Mouse (Mus musculus): ENCODE measurements around the gene Gm9999. TPM values are rescaled to one million over a fixed set of nuclear protein-coding genes. Genes with fewer than 3 reads are reported as not detected.

Gm9999 gene
- polyA plus RNA-seq, 2 experiments: not detected

DNA sequence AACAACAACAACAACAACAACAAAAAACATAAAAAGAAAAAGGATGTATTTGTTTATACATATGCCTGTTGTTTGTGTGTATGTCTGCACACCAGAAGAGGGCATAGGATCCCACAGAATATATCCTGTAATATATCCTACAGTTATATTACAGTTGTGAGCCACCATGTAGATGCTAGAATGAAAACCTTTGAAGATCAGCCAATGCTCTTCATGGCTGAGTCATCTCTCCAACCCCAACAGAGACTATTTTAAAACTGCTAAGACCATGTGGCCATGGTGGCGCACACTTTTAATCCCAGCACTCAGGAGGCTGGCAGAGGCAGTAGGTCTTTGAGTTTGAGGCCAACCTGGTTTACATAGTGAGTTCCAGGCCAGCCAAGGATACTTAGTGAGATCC lies 44.1 kb downstream of the Gm9999 start:
- H3K9me3 ChIP-seq (ENCODE audit: control insufficient read depth, low read length): no peaks in the 10 kb centered on the region
- no peaks in the 10 kb centered on the region for H3K4me1 ChIP-seq (replicated peaks; ENCODE audit: control insufficient read depth in 2 of 2, insufficient read depth in 2 of 2, low read length in 1 of 2)
- no peaks in the 10 kb centered on the region; the same call in 1 of the 2 replicates for H3K27me3 ChIP-seq (ENCODE audit: control insufficient read depth, insufficient read depth, low read length)
- ATAC-seq (ENCODE audit: insufficient read depth): no peak
- no peak overlapping the region for H3K4me2 ChIP-seq (ENCODE audit: low read depth)
- no peaks in the 10 kb centered on the region for H3K36me3 ChIP-seq (replicated peaks; ENCODE audit: control insufficient read depth, insufficient read depth, low read depth)
- H3K27ac ChIP-seq: no peak overlapping the region
- no peak; the same call in 1 of the 2 replicates for TF ChIP-seq CTCF (IDR thresholded peaks at IDR 0.05; ENCODE audit: low read depth)
- no peak for TF ChIP-seq EP300 (IDR thresholded peaks at IDR 0.05; ENCODE audit: low read depth)
- WGBS (ENCODE audit: insufficient replicate concordance): 87% methylated on average over 1 of the region's 1 CpGs
- no peak for DNase-seq (ENCODE audit: low read depth in 3 of 3, low spot score in 3 of 3)
- no peak overlapping the region for H3K4me3 ChIP-seq (ENCODE audit: insufficient read depth in 1 of 2, low read depth in 2 of 2, low read length in 2 of 2)
- H3K9ac ChIP-seq (replicated peaks): no peak overlapping the region

DNA sequence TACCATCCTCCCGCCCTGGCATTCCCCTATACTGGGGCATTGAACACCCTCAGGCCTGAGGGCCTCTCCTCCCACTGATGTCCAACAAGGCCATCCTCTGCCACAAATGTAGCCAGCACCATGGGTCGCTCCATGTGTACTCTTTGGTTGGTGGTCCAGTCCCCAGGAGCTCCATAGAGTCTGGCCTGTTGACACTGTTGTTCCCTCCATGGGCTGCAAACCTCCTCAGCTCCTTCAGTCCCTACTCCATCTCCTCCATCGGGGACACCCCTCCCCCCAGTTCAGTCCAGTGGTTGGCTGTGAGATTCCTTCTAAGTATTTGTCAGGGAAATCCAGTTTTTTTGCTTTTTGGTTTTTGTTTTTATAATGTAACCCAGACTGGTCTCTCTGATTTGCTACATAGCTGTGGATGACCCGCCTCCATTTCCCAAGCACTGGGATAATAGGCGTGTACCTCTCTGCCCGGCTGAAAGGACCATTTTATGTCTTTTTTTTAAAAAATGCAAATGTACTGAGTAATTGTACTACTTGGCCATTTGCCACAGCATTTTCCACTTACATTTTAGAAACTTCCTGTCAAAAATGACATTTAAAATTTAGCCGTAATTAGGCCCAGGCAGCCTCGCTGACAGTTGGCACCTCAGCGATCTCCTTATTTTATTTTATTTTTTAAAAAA lies 47.3 kb downstream of the Gm9999 start:
- WGBS (ENCODE audit: insufficient replicate concordance): 75% methylated on average over 9 of the region's 9 CpGs
- ATAC-seq (ENCODE audit: insufficient read depth) (no peak), DNase-seq (ENCODE audit: low read depth in 3 of 3, low spot score in 3 of 3) (no peak)
- Histone ChIP-seq H3K4me3 (ENCODE audit: insufficient read depth in 1 of 2, low read depth in 2 of 2, low read length in 2 of 2) (no peak overlapping the region), H3K4me2 (ENCODE audit: low read depth) (no peak overlapping the region), H3K9ac (replicated peaks) (no peak overlapping the region), H3K27ac (no peak overlapping the region), H3K9me3 (ENCODE audit: control insufficient read depth, low read length) (no peaks in the 10 kb centered on the region), H3K36me3 (replicated peaks; ENCODE audit: control insufficient read depth, insufficient read depth, low read depth) (no peaks in the 10 kb centered on the region), H3K27me3 (ENCODE audit: control insufficient read depth, insufficient read depth, low read length) (no peaks in the 10 kb centered on the region), H3K4me1 (replicated peaks; ENCODE audit: control insufficient read depth in 2 of 2, insufficient read depth in 2 of 2, low read length in 1 of 2) (no peaks in the 10 kb centered on the region)
- no peak for TF ChIP-seq CTCF (IDR thresholded peaks at IDR 0.05; ENCODE audit: low read depth)
- TF ChIP-seq EP300 (IDR thresholded peaks at IDR 0.05; ENCODE audit: low read depth): no peak

DNA sequence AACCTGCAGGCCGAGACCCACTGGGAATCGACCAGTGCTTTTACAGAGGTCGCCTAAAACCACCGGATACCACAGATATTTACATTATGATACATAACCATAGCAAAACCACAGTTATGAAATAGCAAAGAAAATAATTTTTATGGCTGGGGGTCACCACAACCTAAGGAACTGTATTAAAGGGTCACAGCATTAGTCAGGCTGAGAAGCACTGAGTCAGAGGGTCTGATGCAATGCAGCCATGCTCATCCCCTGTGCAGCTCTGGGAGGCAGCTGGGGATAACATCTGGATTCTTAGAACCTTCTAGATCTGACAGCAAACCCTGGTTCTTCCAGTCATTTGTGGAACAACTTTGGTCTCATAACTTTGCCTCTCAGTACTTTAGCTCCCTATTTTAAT lies 48.0 kb downstream of the Gm9999 start:
- Histone ChIP-seq H3K4me3 (ENCODE audit: insufficient read depth in 1 of 2, low read depth in 2 of 2, low read length in 2 of 2) (no peak overlapping the region), H3K4me1 (replicated peaks; ENCODE audit: control insufficient read depth in 2 of 2, insufficient read depth in 2 of 2, low read length in 1 of 2) (no peaks in the 10 kb centered on the region), H3K36me3 (replicated peaks; ENCODE audit: control insufficient read depth, insufficient read depth, low read depth) (no peaks in the 10 kb centered on the region), H3K9me3 (ENCODE audit: control insufficient read depth, low read length) (no peaks in the 10 kb centered on the region), H3K9ac (replicated peaks) (no peak overlapping the region), H3K27me3 (ENCODE audit: control insufficient read depth, insufficient read depth, low read length) (no peaks in the 10 kb centered on the region), H3K27ac (no peak overlapping the region), H3K4me2 (ENCODE audit: low read depth) (no peak overlapping the region)
- WGBS (ENCODE audit: insufficient replicate concordance): 60% methylated on average over 4 of the region's 4 CpGs
- ATAC-seq (ENCODE audit: insufficient read depth) (no peak), DNase-seq (ENCODE audit: low read depth in 3 of 3, low spot score in 3 of 3) (no peak)
- no peak for TF ChIP-seq EP300 (IDR thresholded peaks at IDR 0.05; ENCODE audit: low read depth)
- no peak for TF ChIP-seq CTCF (IDR thresholded peaks at IDR 0.05; ENCODE audit: low read depth)

DNA sequence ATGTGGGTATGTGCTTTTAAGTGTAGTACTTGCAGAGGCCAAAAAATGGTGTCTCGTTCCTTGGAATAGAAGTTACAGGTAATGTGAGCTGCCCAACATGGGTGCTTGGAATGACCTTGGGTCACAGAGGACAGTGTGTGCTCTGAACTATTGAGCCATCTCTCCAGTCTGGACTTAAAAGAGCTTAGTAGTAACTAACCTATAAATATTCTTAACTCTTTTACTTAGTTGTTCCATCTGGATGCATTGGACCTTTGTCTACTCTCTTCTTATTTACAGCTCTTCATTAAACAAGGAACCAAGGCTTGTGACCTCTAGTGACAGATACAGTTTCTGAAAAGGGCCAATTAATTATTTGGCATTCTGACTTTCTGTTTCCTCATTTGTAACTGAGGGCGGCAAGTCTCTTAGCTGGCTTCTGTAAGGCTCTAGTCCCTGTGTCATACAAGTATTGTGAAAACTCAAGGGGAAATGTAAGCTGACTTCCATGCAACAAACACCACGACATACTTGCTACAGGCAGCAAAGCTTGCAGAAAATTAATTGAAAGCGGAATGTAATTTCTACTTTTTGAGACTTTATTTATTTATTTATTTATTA lies 51.5 kb downstream of the Gm9999 start:
- Histone ChIP-seq H3K4me2 (ENCODE audit: low read depth) (no peak overlapping the region), H3K9me3 (ENCODE audit: control insufficient read depth, low read length) (no peaks in the 10 kb centered on the region), H3K4me3 (ENCODE audit: insufficient read depth in 1 of 2, low read depth in 2 of 2, low read length in 2 of 2) (no peak overlapping the region), H3K27me3 (ENCODE audit: control insufficient read depth, insufficient read depth, low read length) (no peaks in the 10 kb centered on the region), H3K9ac (replicated peaks) (no peak overlapping the region), H3K4me1 (replicated peaks; ENCODE audit: control insufficient read depth in 2 of 2, insufficient read depth in 2 of 2, low read length in 1 of 2) (no peaks in the 10 kb centered on the region), H3K27ac (no peak overlapping the region), H3K36me3 (replicated peaks; ENCODE audit: control insufficient read depth, insufficient read depth, low read depth) (no peaks in the 10 kb centered on the region)
- ATAC-seq (ENCODE audit: insufficient read depth) (no peak), DNase-seq (ENCODE audit: low read depth in 3 of 3, low spot score in 3 of 3) (no peak)
- TF ChIP-seq CTCF (IDR thresholded peaks at IDR 0.05; ENCODE audit: low read depth) (no peak), EP300 (IDR thresholded peaks at IDR 0.05; ENCODE audit: low read depth) (no peak)
- WGBS (ENCODE audit: insufficient replicate concordance): 63% methylated on average over 4 of the region's 4 CpGs

DNA sequence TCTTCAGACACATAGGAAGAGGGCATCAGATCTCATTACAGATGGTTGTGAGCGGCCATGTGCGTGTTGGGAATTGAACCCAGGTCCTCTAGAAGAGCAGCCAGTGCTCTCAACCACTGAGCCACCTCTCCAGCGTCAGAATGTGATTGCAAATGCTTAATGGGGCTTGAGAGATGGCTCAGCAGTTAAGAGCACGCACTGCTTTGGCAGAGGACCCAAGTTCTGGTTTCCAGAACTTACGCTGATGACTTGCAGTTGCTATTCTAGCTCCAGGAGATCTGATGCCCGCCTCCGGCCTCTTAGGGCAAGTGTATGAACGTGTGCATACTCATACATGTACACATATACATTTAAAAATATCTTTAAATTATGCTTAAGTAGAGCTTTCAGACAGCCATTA lies 52.0 kb downstream of the Gm9999 start:
- DNase-seq (ENCODE audit: low read depth in 3 of 3, low spot score in 3 of 3): no peak
- H3K27ac ChIP-seq: no peak overlapping the region
- no peaks in the 10 kb centered on the region for H3K9me3 ChIP-seq (ENCODE audit: control insufficient read depth, low read length)
- no peak overlapping the region for H3K4me2 ChIP-seq (ENCODE audit: low read depth)
- TF ChIP-seq EP300 (IDR thresholded peaks at IDR 0.05; ENCODE audit: low read depth) (no peak), CTCF (IDR thresholded peaks at IDR 0.05; ENCODE audit: low read depth) (no peak)
- H3K4me3 ChIP-seq (ENCODE audit: insufficient read depth in 1 of 2, low read depth in 2 of 2, low read length in 2 of 2): no peak overlapping the region
- no peak for ATAC-seq (ENCODE audit: insufficient read depth)
- no peaks in the 10 kb centered on the region for H3K4me1 ChIP-seq (replicated peaks; ENCODE audit: control insufficient read depth in 2 of 2, insufficient read depth in 2 of 2, low read length in 1 of 2)
- H3K27me3 ChIP-seq (ENCODE audit: control insufficient read depth, insufficient read depth, low read length): no peaks in the 10 kb centered on the region
- no peaks in the 10 kb centered on the region for H3K36me3 ChIP-seq (replicated peaks; ENCODE audit: control insufficient read depth, insufficient read depth, low read depth)
- no peak overlapping the region for H3K9ac ChIP-seq (replicated peaks)
- WGBS (ENCODE audit: insufficient replicate concordance): 58% methylated on average over 8 of the region's 8 CpGs

Other genes with a start within 250 kb of the Gm9999 start
- not detected in 2 replicates for gene Saa1, start 240.6 kb upstream of the Gm9999 start, polyA plus RNA-seq (2012; rRNA removed)
- gene Saa1, start 240.6 kb upstream of the Gm9999 start, polyA plus RNA-seq (2014; fragmentation: Nextera tagmentation; extraction: Ambion mirVana): not detected in 2 replicates
- gene Saa2, start 231.8 kb upstream of the Gm9999 start, polyA plus RNA-seq (2012; rRNA removed): not detected in 2 replicates
- gene Saa2, start 231.8 kb upstream of the Gm9999 start, polyA plus RNA-seq (2014; fragmentation: Nextera tagmentation; extraction: Ambion mirVana): not detected in 2 replicates
- gene Hps5, start 187.5 kb upstream of the Gm9999 start, polyA plus RNA-seq (2012; rRNA removed): 5.3 and 6.3 TPM in 2 replicates
- 4.1 and 4.3 TPM in 2 replicates for gene Hps5, start 187.5 kb upstream of the Gm9999 start, polyA plus RNA-seq (2014; fragmentation: Nextera tagmentation; extraction: Ambion mirVana)
- gene Gtf2h1, start 187.5 kb upstream of the Gm9999 start, polyA plus RNA-seq (2012; rRNA removed): 8.1 and 13.4 TPM in 2 replicates
- gene Gtf2h1, start 187.5 kb upstream of the Gm9999 start, polyA plus RNA-seq (2014; fragmentation: Nextera tagmentation; extraction: Ambion mirVana): 27.8 and 33.1 TPM in 2 replicates
- 339 and 356 TPM in 2 replicates for gene Ldha, start 142.1 kb upstream of the Gm9999 start, polyA plus RNA-seq (2012; rRNA removed)
- gene Ldha, start 142.1 kb upstream of the Gm9999 start, polyA plus RNA-seq (2014; fragmentation: Nextera tagmentation; extraction: Ambion mirVana): 1,026 and 1,104 TPM in 2 replicates
- 0.11 and 0.17 TPM in 2 replicates for gene Ldhc, start 122.4 kb upstream of the Gm9999 start, polyA plus RNA-seq (2012; rRNA removed)
- gene Ldhc, start 122.4 kb upstream of the Gm9999 start, polyA plus RNA-seq (2014; fragmentation: Nextera tagmentation; extraction: Ambion mirVana): 0.09 and 0.21 TPM in 2 replicates
- 18.8 and 21.2 TPM in 2 replicates for gene Tsg101, start 63.6 kb upstream of the Gm9999 start, polyA plus RNA-seq (2012; rRNA removed)
- 62.1 and 67.3 TPM in 2 replicates for gene Tsg101, start 63.6 kb upstream of the Gm9999 start, polyA plus RNA-seq (2014; fragmentation: Nextera tagmentation; extraction: Ambion mirVana)
- 2.8 and 3.9 TPM in 2 replicates for gene Uevld, start 25.1 kb upstream of the Gm9999 start, polyA plus RNA-seq (2012; rRNA removed)
- gene Uevld, start 25.1 kb upstream of the Gm9999 start, polyA plus RNA-seq (2014; fragmentation: Nextera tagmentation; extraction: Ambion mirVana): 5.8 and 6.4 TPM in 2 replicates
- gene Spty2d1, start 24.8 kb downstream of the Gm9999 start, polyA plus RNA-seq (2012; rRNA removed): 3.5 and 5.9 TPM in 2 replicates
- gene Spty2d1, start 24.8 kb downstream of the Gm9999 start, polyA plus RNA-seq (2014; fragmentation: Nextera tagmentation; extraction: Ambion mirVana): 10.1 and 10.4 TPM in 2 replicates
- gene Tmem86a, start 67.0 kb downstream of the Gm9999 start, polyA plus RNA-seq (2012; rRNA removed): 12.6 and 14.8 TPM in 2 replicates
- 16.6 and 16.9 TPM in 2 replicates for gene Tmem86a, start 67.0 kb downstream of the Gm9999 start, polyA plus RNA-seq (2014; fragmentation: Nextera tagmentation; extraction: Ambion mirVana)
- 0.16 TPM in 1 of 2 replicates, not detected in the other for gene Ptpn5, start 150.1 kb downstream of the Gm9999 start, polyA plus RNA-seq (2012; rRNA removed)
- gene Ptpn5, start 150.1 kb downstream of the Gm9999 start, polyA plus RNA-seq (2014; fragmentation: Nextera tagmentation; extraction: Ambion mirVana): not detected in 2 replicates
- not detected in 2 replicates for gene Mrgpra6, start 221.3 kb downstream of the Gm9999 start, polyA plus RNA-seq (2012; rRNA removed)
- not detected in 2 replicates for gene Mrgpra6, start 221.3 kb downstream of the Gm9999 start, polyA plus RNA-seq (2014; fragmentation: Nextera tagmentation; extraction: Ambion mirVana)

All from liver, embryonic 14.5 days (tissue).